Mouse (Mus musculus) thymus, adult 2 months (tissue): ENCODE measurements around the gene Endou. TPM values are rescaled to one million over a fixed set of nuclear protein-coding genes. Genes with fewer than 3 reads are reported as not detected.
A peak's percentile ranks its signal among the peaks of the same experiment; 100 is the strongest.

Source experiments
- DNase-seq: peaks from one replicate; pipeline ENCODE4 v3.0.0; 2021
- H3K27ac ChIP-seq: fragments of 200-500 bp; 2 replicates; pipeline ENCODE4 v1.5.1; 2012; ENCODE audit warnings: low read length, control low read depth; ENCODE audit not compliant: control insufficient read depth, insufficient read depth
- H3K27me3 ChIP-seq: fragments of 200-500 bp; 2 replicates; pipeline ENCODE4 v1.6.1; 2012; ENCODE audit warnings: mild to moderate bottlenecking, low read length, moderate library complexity, mixed read lengths; ENCODE audit not compliant: control insufficient read depth, insufficient read depth
- H3K36me3 ChIP-seq: fragments of 200-500 bp; 2 replicates; pipeline ENCODE4 v1.6.1; 2012; ENCODE audit warnings: mild to moderate bottlenecking, low read length, moderate library complexity; ENCODE audit not compliant: control insufficient read depth, insufficient read depth
- H3K4me1 ChIP-seq: fragments of 200-500 bp; replicated peaks from 2 replicates; pipeline ENCODE4 v1.6.1; 2012; ENCODE audit warnings: low read length; ENCODE audit not compliant: control insufficient read depth, insufficient read depth
- H3K4me3 ChIP-seq: fragments of 200-500 bp; 2 replicates; pipeline ENCODE4 v1.5.1; 2012; ENCODE audit warnings: mild to moderate bottlenecking, low read length, control low read depth, moderate library complexity; ENCODE audit not compliant: control insufficient read depth, insufficient read depth
- CTCF ChIP-seq: fragments of 200-500 bp; IDR thresholded peaks from 2 replicates; pipeline ENCODE4 v1.5.1; 2012; ENCODE audit warnings: mild to moderate bottlenecking, control low read depth, low read length, moderate library complexity, borderline replicate concordance; ENCODE audit not compliant: control insufficient read depth, poor library complexity, insufficient read depth; ENCODE audit errors: extremely low read depth
- POLR2A ChIP-seq: fragments of 200-500 bp; IDR thresholded peaks from 2 replicates; pipeline ENCODE4 v1.6.1; 2012; ENCODE audit warnings: mild to moderate bottlenecking, low read length, control low read depth, moderate library complexity; ENCODE audit not compliant: control insufficient read depth, poor library complexity, insufficient read depth; ENCODE audit errors: extremely low read depth
- WGBS: fragments of 180-500 bp; shearing (Covaris S2); methylation state at CpG from one replicate; pipeline ENCODE4 v1.1.7; 2018; 5-methylcytosine and 5-hydroxymethylcytosine counted together
- polyA plus RNA-seq: library from polyadenylated mRNA; depleted of rRNA; stranded (reverse); fragments of >200 nt; gene quantifications from 2 replicates; pipeline ENCODE4 v1.2.3, GENCODE M21; 2012; rRNA removed

Gene Endou
- 276 and 294 TPM in 2 replicates for polyA plus RNA-seq

GRCm38 (mm10) chr15:97731111-97731510, at the start of gene Endou:
Gene Endou (minus strand): TSS chr15:97731339.
- Histone ChIP-seq H3K27me3 (no peaks in the 10 kb centered on the region), H3K36me3 (no peaks in the 10 kb centered on the region), H3K4me1 (peaks cover 67% of the 10 kb centered on the region), H3K4me3 (peak within 1 kb of the TSS; percentile 42), H3K27ac (peak within 1 kb of the TSS; percentile 95)
- DNase-seq, result peak; percentile 75
- WGBS, result 4% methylated on average over 8 of the region's 8 CpGs
- TF ChIP-seq POLR2A, result 0 out of 2 replicates have a peak, but pooled peaks have one; percentile 40
- TF ChIP-seq CTCF, result no peak

- peaks cover 24% of the 10 kb centered on the region for H3K4me1 ChIP-seq
- H3K27ac ChIP-seq, result no peak overlapping the region; the same call in 1 of the 2 replicates
- no peaks in the 10 kb centered on the region for H3K36me3 ChIP-seq
- H3K27me3 ChIP-seq, result no peaks in the 10 kb centered on the region
- TF ChIP-seq POLR2A (no peak), CTCF (no peak)
- DNase-seq, result no peak
- 17% methylated on average over 12 of the region's 12 CpGs for WGBS
- H3K4me3 ChIP-seq, result no peak overlapping the region
Observed at GRCm38 (mm10) chr15:97780611-97781031, 49.5 kb upstream of the Endou start.

DNA sequence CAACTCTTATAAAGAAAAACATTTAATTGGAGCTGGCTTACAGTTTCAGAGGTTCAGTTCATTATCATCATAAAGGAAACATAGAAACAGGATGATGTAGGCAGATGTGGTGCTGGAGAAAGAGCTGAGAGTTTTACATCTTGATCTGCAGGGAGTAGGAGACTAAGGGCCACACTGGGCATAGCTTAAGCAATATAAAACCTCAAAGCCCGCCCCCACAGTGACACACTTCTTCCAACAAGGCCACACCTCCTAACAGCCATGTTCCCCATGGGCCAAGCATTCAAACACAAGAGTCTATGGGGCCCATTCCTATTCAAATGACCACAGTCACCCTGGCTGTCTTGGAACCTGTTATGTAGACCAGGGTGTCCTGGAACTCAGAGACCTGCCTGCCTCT, 48.4 kb upstream of the Endou start:
- no peaks in the 10 kb centered on the region for H3K36me3 ChIP-seq
- no peak for DNase-seq
- H3K4me3 ChIP-seq, result no peak overlapping the region
- peaks cover 19% of the 10 kb centered on the region for H3K4me1 ChIP-seq
- no peaks in the 10 kb centered on the region for H3K27me3 ChIP-seq
- no peak for TF ChIP-seq POLR2A
- no peak for TF ChIP-seq CTCF
- WGBS, result 96% methylated on average over 1 of the region's 1 CpGs
- H3K27ac ChIP-seq, result no peak overlapping the region

GRCm38 (mm10) chr15:97778311-97779098, 47.4 kb upstream of the Endou start, which contains the start of gene Slc48a1:
Gene Slc48a1 (plus strand): TSS chr15:97778520.
- TF ChIP-seq CTCF (no peak), POLR2A (no peak)
- H3K27ac ChIP-seq, result no peak within 1 kb of the TSS
- WGBS, result 95% methylated on average over 8 of the region's 8 CpGs
- H3K36me3 ChIP-seq, result no peaks in the 10 kb centered on the region
- H3K4me3 ChIP-seq, result no peak within 1 kb of the TSS
- H3K4me1 ChIP-seq, result peaks cover 24% of the 10 kb centered on the region
- H3K27me3 ChIP-seq, result no peaks in the 10 kb centered on the region
- DNase-seq, result no peak

DNA sequence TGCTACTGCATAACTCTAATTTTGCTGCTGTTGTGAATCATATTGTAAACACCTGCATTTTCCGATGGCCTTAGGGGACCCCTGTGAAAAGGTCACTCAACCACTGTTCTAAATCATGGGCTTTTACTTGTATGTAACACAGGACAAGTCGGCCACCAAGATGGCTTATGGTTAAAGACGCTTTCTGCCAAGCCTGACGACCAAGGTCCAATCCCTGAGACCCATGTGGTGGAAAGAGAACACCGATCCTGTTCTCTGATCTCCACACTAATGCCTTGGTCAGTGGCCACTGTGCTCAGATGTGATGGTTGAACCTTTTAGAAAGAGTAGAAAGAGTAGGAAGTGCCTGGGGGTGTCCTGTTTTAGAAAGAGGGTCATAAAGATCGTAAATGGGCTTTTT, 45.8 kb upstream of the Endou start:
- H3K4me3 ChIP-seq, result no peak overlapping the region
- H3K36me3 ChIP-seq, result no peaks in the 10 kb centered on the region
- TF ChIP-seq POLR2A (no peak), CTCF (no peak)
- H3K4me1 ChIP-seq, result peaks cover 23% of the 10 kb centered on the region
- H3K27ac ChIP-seq, result no peak overlapping the region
- WGBS, result 92% methylated on average over 6 of the region's 6 CpGs
- DNase-seq, result no peak
- no peaks in the 10 kb centered on the region for H3K27me3 ChIP-seq

GRCm38 (mm10) chr15:97776514-97776913, 45.4 kb upstream of the Endou start:
- Histone ChIP-seq H3K27me3 (no peaks in the 10 kb centered on the region), H3K4me3 (no peak overlapping the region), H3K27ac (no peak overlapping the region), H3K4me1 (peaks cover 23% of the 10 kb centered on the region), H3K36me3 (no peaks in the 10 kb centered on the region)
- DNase-seq, result peak; percentile 85
- 13% methylated on average over 8 of the region's 8 CpGs for WGBS
- TF ChIP-seq CTCF, result peak; percentile 72; the same call in 1 of the 2 replicates
- no peak for TF ChIP-seq POLR2A

GRCm38 (mm10) chr15:97773961-97774370, 42.8 kb upstream of the Endou start:
- Histone ChIP-seq H3K27ac (no peak overlapping the region), H3K36me3 (no peaks in the 10 kb centered on the region), H3K4me1 (peaks cover 16% of the 10 kb centered on the region), H3K4me3 (no peak overlapping the region), H3K27me3 (no peaks in the 10 kb centered on the region)
- TF ChIP-seq POLR2A (no peak), CTCF (no peak)
- WGBS, result 70% methylated on average over 5 of the region's 5 CpGs
- DNase-seq, result no peak
